Mouse (Mus musculus) liver, adult 2 months (tissue): ENCODE measurements around the gene Srsf10.

Experiments
- CTCF ChIP-seq: fragments of 200-500 bp; IDR thresholded peaks from 2 replicates; pipeline ENCODE4 v1.5.1; 2011; ENCODE audit warnings: low read depth, low read length, control low read depth
- POLR2A ChIP-seq: fragments of 200-500 bp; IDR thresholded peaks from 2 replicates; pipeline ENCODE4 v1.6.1; 2011; ENCODE audit warnings: low read length, control low read depth; ENCODE audit not compliant: insufficient read depth; ENCODE audit errors: extremely low read depth

DNA sequence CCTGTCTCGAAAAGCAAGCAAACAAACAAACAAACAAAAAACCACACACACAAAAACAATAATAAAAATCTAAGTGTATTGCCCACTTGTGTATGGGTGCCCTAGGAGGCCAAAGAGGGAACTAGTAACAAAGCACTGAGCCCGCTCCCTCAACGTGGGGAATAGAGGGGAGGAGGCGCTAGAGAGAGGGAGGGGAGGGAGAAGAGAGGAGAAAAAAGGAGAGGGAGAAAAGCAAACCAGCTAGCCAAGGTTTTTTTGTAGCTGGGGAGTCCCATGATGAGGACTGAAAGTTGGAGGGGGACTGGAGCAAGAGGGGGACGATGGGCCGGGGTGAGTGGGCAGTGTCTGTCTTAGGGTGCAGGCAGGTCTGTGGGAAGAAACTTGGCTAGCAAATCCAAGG lies 467 bp upstream of the Srsf10 start:
- TF ChIP-seq CTCF, result no peak
- TF ChIP-seq POLR2A, result no peak
